In genomic region chr7:46377008-46377346, GRCm38 (mm10) we compare ENCODE assay signal across 8 mouse cellular contexts. TPM values are rescaled to one million over a fixed set of nuclear protein-coding genes. Genes with fewer than 3 reads are reported as not detected.
DNase-seq lines count a peak whose midpoint lies in the region; ATAC-seq lines count a peak whose summit lies in the region.

No protein-coding gene starts in this region.

- 0 out of 2 replicates have a peak overlapping the region, but pooled peaks have one; percentile 7 for H3K9ac ChIP-seq in limb, embryonic 15.5 days

- no peak for ATAC-seq in limb, embryonic 15.5 days (ENCODE audit: insufficient number of reproducible peaks, low FRiP score, low TSS enrichment, low read depth)
- no peak for ATAC-seq in megakaryocyte-erythroid progenitor cell, adult 5-6 weeks (replicated peaks; ENCODE audit: low FRiP score, low TSS enrichment, poor library complexity, severe bottlenecking)

- H3K4me3 ChIP-seq in limb, embryonic 15.5 days, result peak overlapping the region; percentile 27

- H3K4me1 ChIP-seq in limb, embryonic 15.5 days, result peaks cover 14% of the 10 kb centered on the region

- peak overlapping the region; percentile 61; the same call in 1 of the 2 replicates for H3K27ac ChIP-seq in limb, embryonic 15.5 days

- H3K27me3 ChIP-seq in limb, embryonic 15.5 days, result peaks cover 80% of the 10 kb centered on the region

- H3K9me3 ChIP-seq in limb, embryonic 15.5 days, result no peaks in the 10 kb centered on the region

- WGBS in limb, embryonic 15.5 days, result under 1% methylated on average over 33 of the region's 33 CpGs

- no peaks in the 10 kb centered on the region for H3K36me3 ChIP-seq in limb, embryonic 15.5 days

- DNase-seq in adrenal gland, postnatal 25 days, result peak; percentile 10
- no peak for DNase-seq in adrenal gland, adult 18-20 months (ENCODE audit: low spot score in 2 of 2)
- peak; percentile 27 for DNase-seq in Muller cell, postnatal 12 days (ENCODE audit: inconsistent ontology term)
- DNase-seq in gastrocnemius, adult 8-10 months (ENCODE audit: low spot score in 2 of 2), result peak; percentile 75 to 77
- DNase-seq in spleen, postnatal 4 days (ENCODE audit: low spot score in 2 of 2), result no peak
- DNase-seq in right cerebral cortex, adult 2 months (ENCODE audit: low spot score in 2 of 2), result no peak

- H3K4me2 ChIP-seq in limb, embryonic 15.5 days, result peak overlapping the region; percentile 29

RNA-seq across cellular contexts. Expression of gene Myod1, which starts 0.7 kb away (rescaled TPM):
- not detected in 2 replicates for total RNA-seq in adrenal gland, postnatal 25 days (2021)
- total RNA-seq in adrenal gland, adult 18-20 months (2021), result not detected
- 10 to 100 TPM; 11.1 to 14.3 (median 11.9) TPM for total RNA-seq in gastrocnemius, adult 8-10 months (2022)
- 35.8 and 56.9 TPM in 2 replicates for polyA plus RNA-seq in limb, embryonic 15.5 days (2015; fragmentation: Nextera tagmentation; extraction: Ambion mirVana)
- not detected in 2 replicates for total RNA-seq in megakaryocyte-erythroid progenitor cell, adult 5-6 weeks (2014; fragmentation: Nextera tagmentation)
- total RNA-seq in megakaryocyte-erythroid progenitor cell, adult 5-6 weeks (2017), result not detected in 2 replicates

RNA-seq across cellular contexts. Expression of gene Kcnc1, which starts 19.3 kb away (rescaled TPM):
- 0.33 TPM in 2 replicates for total RNA-seq in adrenal gland, postnatal 25 days (2021)
- total RNA-seq in adrenal gland, adult 18-20 months (2021), result under 1 TPM; 0.19 to 0.36 TPM
- 10 to 100 TPM; 37.5 to 53.5 (median 49.3) TPM for total RNA-seq in gastrocnemius, adult 8-10 months (2022)
- 0.37 and 0.45 TPM in 2 replicates for polyA plus RNA-seq in limb, embryonic 15.5 days (2015; fragmentation: Nextera tagmentation; extraction: Ambion mirVana)
- total RNA-seq in megakaryocyte-erythroid progenitor cell, adult 5-6 weeks (2014; fragmentation: Nextera tagmentation), result 1.1 and 10.7 TPM in 2 replicates
- 0.19 and 0.84 TPM in 2 replicates for total RNA-seq in megakaryocyte-erythroid progenitor cell, adult 5-6 weeks (2017)

Comparison
In these comparisons a context has a peak if more than half of its experiments do, and no peak if none do; other contexts are left out.
1. DNase-seq: peak in adrenal gland, postnatal 25 days (single experiment), Muller cell, postnatal 12 days (single experiment) and gastrocnemius, adult 8-10 months (2 of 2); none in adrenal gland, adult 18-20 months (0 of 2), spleen, postnatal 4 days (0 of 2) and right cerebral cortex, adult 2 months (0 of 2).
2. RNA of gene Myod1, which starts 0.7 kb away (total RNA-seq): 11.1 to 14.3 TPM in gastrocnemius, adult 8-10 months; not detected in megakaryocyte-erythroid progenitor cell, adult 5-6 weeks, not detected in adrenal gland, postnatal 25 days and not detected in adrenal gland, adult 18-20 months; every median in the first group is over 10 times any median in the second.